Mouse (Mus musculus) heart, postnatal 0 days (tissue): Measurements from ENCODE around the gene Cdc14a.

Source experiments
- CTCF ChIP-seq: IDR thresholded peaks from 2 replicates; pipeline ENCODE4 v1.5.1; 2016; ENCODE audit warnings: antibody characterized with exemption, control low read depth, low read depth
- EP300 ChIP-seq: IDR thresholded peaks from 2 replicates; pipeline ENCODE4 v1.6.1; 2016; ENCODE audit warnings: antibody characterized with exemption, low read depth

DNA sequence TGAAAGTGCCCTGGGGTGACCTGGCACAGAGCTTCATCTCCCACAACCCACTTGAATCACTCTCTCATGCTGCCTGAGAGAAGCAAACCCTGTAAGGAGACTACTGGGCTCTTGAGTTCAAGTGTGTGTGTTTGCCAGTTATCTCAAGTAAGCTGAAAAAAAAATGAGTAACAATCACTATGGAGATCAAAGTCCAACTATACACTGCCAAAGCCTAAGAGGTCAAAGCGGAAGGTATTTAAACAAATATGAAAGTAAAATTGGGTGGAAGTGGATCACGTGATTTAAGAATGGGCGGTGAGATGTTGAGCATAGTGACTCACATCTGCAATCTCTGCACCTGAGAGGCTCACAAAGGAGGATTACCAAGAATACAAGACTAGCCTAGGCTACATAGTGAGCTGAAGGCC, 9.4 kb downstream of the Cdc14a start:
- TF ChIP-seq EP300 (no peak), CTCF (no peak)
